Mouse (Mus musculus) neural tube, embryonic 12.5 days (tissue): ENCODE data around the gene Tmem260. TPM values are rescaled to one million over a fixed set of nuclear protein-coding genes. Genes with fewer than 3 reads are reported as not detected.
A peak's percentile ranks its signal among the peaks of the same experiment; 100 is the strongest.

Source experiments
- ATAC-seq: fragments of 200-750 bp; cut with Nextera tagmentation; 2 replicates; pipeline ENCODE4 v1.8.0; 2017; ENCODE audit warnings: low read depth, mild to moderate bottlenecking, moderate TSS enrichment, moderate library complexity; ENCODE audit not compliant: low FRiP score
- H3K27ac ChIP-seq: fragments of 300-500 bp; sonication (generic); 2 replicates; pipeline ENCODE4 v1.5.1; 2016
- H3K27me3 ChIP-seq: fragments of 300-500 bp; sonication (generic); replicated peaks from 2 replicates; pipeline ENCODE4 v1.6.1; 2016; ENCODE audit warnings: mild to moderate bottlenecking
- H3K36me3 ChIP-seq: fragments of 300-500 bp; sonication (generic); 2 replicates; pipeline ENCODE4 v1.6.1; 2016; ENCODE audit warnings: mild to moderate bottlenecking
- H3K4me1 ChIP-seq: fragments of 300-500 bp; sonication (generic); 2 replicates; pipeline ENCODE4 v1.6.1; 2016
- H3K4me2 ChIP-seq: fragments of 300-500 bp; sonication (generic); replicated peaks from 2 replicates; pipeline ENCODE4 v1.6.1; 2016; ENCODE audit warnings: mild to moderate bottlenecking
- H3K4me3 ChIP-seq: fragments of 300-500 bp; sonication (generic); 2 replicates; pipeline ENCODE4 v1.5.1; 2016
- H3K9ac ChIP-seq: fragments of 300-500 bp; sonication (generic); 2 replicates; pipeline ENCODE4 v1.6.1; 2016; ENCODE audit warnings: mild to moderate bottlenecking
- H3K9me3 ChIP-seq: fragments of 300-500 bp; sonication (generic); 2 replicates; pipeline ENCODE4 v1.6.1; 2016; ENCODE audit warnings: mild to moderate bottlenecking
- WGBS: fragments of 180-500 bp; shearing (Covaris S2); methylation state at CpG from one replicate; pipeline ENCODE4 v1.1.7; 2016; 5-methylcytosine and 5-hydroxymethylcytosine counted together
- polyA plus RNA-seq: library from polyadenylated mRNA; unstranded; fragments of >200 nt; fragmentation: Nextera tagmentation; extraction: Ambion mirVana; gene quantifications from 2 replicates; pipeline ENCODE4 v1.2.1, GENCODE M21; 2016

The Tmem260 gene
- polyA plus RNA-seq, 1 experiment from 2014 or later, result 25.5 TPM

DNA sequence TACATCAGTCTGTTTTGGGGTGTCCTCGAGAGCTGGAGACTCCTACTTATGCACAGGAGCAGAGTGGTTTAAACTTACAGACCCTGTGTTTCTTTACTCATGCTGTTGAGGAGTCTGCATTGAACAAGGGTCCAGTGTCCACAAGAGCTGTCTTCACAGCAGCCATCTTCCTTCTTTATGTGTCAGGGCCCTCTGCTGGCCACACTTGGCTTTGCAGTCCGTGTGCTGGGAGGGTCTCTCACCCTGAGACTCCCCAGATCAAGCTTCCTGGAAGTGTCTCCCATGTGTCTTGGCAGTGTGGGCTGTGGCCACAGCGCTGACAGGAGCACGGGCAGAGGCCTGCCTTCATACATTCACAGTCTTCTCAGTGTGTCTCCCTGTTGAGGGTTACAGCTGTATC is 48.0 kb downstream of the Tmem260 start:
- WGBS, result 21% methylated on average over 4 of the region's 4 CpGs
- H3K27me3 ChIP-seq, result no peaks in the 10 kb centered on the region
- no peak overlapping the region for H3K4me2 ChIP-seq
- H3K9me3 ChIP-seq, result no peaks in the 10 kb centered on the region
- ATAC-seq, result peak; percentile 44; the same call in 1 of the 2 replicates
- H3K27ac ChIP-seq, result no peak overlapping the region
- H3K4me1 ChIP-seq, result no peaks in the 10 kb centered on the region
- H3K36me3 ChIP-seq, result peaks cover 12% of the 10 kb centered on the region
- H3K4me3 ChIP-seq, result no peak overlapping the region
- H3K9ac ChIP-seq, result no peak overlapping the region

DNA sequence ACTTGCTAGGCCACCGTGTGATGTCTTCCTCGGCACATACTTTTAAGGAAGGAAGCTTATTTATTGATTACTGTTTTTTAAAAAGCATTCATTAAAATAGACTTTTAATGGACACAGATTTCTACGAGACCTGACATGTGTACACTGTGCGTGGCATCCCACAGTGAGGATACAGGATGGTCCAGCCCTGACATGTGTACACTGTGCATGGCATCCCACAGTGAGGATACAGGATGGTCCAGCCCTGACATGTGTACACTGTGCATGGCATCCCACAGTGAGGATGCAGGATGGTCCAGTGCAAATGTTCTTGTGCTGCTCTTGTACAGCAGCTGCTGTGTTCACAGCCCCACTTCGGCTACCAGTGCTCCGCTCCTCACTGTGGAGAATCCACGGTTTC is 56.6 kb downstream of the Tmem260 start:
- Histone ChIP-seq H3K9me3 (no peaks in the 10 kb centered on the region), H3K27me3 (peaks cover 10% of the 10 kb centered on the region; the same call in 1 of the 2 replicates), H3K36me3 (peaks cover 4% of the 10 kb centered on the region; the same call in 1 of the 2 replicates), H3K4me1 (peaks cover 7% of the 10 kb centered on the region; the same call in 1 of the 2 replicates), H3K4me3 (no peak overlapping the region), H3K27ac (no peak overlapping the region), H3K9ac (no peak overlapping the region), H3K4me2 (no peak overlapping the region)
- WGBS, result 94% methylated on average over 7 of the region's 7 CpGs
- ATAC-seq, result no peak

DNA sequence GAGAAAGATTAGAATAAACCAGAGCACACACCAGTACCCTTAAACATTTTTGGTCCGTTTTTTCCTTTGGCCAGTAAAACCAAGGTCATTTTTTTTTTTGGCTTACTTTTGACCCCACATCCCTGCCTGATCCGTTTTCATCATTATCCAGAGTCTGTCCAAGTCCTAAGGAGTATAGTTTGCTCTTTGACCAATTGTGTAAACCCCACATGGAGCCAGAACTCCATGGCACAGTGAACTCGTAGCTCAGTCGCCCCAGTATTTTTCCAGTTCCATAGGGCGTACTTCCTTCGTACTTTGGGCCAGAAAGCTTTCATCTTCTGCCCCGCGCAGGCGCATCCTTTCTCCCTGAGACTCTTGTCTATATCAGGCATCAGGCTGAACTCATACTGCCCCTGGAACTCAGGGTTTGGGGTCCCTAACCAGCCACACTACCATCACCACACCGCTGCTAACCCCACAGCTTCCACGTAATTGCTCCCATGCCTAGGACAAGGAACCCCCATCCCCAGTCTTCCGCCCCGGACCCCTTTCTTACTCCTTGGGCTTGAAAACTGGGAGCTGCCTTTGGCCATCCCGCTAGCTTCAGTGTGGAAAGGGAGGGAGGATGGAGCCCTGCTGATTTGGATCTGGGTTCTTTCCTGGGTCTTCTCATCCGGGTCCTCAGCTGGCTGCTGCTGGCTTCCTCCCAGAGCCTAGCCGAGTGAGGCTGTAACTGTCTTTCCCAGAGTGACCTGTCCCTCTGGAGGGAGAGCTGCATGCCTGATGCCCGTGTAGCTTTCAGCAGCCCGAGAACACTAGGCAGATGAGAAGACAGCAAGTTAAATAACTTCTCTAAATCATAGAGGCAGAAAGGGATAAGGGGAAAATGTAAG is 58.0 kb downstream of the Tmem260 start:
- H3K9ac ChIP-seq, result no peak overlapping the region
- no peak overlapping the region for H3K4me3 ChIP-seq
- 28% methylated on average over 18 of the region's 18 CpGs for WGBS

DNA sequence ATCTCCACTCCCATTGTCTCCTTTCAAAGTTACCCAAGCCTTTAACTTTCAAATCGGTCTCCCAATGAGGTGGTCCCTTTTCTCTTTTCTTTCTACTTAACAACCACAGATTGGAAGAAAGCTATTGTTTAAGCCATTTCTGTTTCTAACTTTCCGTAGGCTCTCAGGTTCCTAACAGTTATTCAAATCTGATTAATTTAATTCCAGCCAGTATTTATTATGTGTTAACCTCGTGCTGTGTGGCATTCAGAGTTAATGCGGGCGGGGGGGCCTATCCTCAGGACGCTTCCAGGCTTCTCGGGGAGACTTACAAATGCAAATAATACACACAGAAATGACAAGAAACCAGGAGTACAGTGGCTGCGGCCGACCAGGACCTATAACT is 58.6 kb downstream of the Tmem260 start:
- 21% methylated on average over 9 of the region's 9 CpGs for WGBS
- no peak for ATAC-seq
- Histone ChIP-seq H3K27ac (no peak overlapping the region), H3K27me3 (peaks cover 23% of the 10 kb centered on the region), H3K36me3 (peaks cover 7% of the 10 kb centered on the region), H3K9me3 (no peaks in the 10 kb centered on the region), H3K9ac (no peak overlapping the region), H3K4me2 (peak overlapping the region; percentile 5; the same call in 1 of the 2 replicates), H3K4me3 (no peak overlapping the region), H3K4me1 (peaks cover 7% of the 10 kb centered on the region; the same call in 1 of the 2 replicates)

More for the DNA sequence above, 58.0 kb downstream of the Tmem260 start:
- peaks cover 17% of the 10 kb centered on the region for H3K27me3 ChIP-seq
- peaks cover under 1% of the 10 kb centered on the region for H3K36me3 ChIP-seq
- H3K4me1 ChIP-seq, result peaks cover 7% of the 10 kb centered on the region; the same call in 1 of the 2 replicates
- peak overlapping the region; percentile 5; the same call in 1 of the 2 replicates for H3K4me2 ChIP-seq
- H3K9me3 ChIP-seq, result no peaks in the 10 kb centered on the region
- H3K27ac ChIP-seq, result no peak overlapping the region
- ATAC-seq, result 0 out of 2 replicates have a peak, but pooled peaks have one; percentile 65

DNA sequence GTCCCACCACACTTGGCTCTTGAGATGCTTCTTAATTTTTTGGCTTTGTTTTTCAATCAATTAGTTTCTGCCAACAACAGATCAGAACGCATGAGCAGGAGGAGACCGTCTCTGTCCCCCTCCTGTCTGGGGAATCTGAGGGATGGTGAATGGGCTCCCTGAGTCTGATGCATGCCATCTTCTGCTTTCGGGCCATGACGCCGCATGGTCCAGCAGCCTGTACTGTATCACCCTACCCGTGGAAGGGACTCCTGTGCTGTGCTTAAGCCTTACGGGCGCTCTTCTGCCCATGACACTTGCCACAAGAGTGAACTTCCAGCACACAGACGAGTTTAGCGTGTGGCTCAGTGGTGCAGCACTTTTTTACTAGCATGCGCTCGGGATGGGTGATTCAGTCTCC is 59.7 kb downstream of the Tmem260 start:
- H3K9me3 ChIP-seq, result no peaks in the 10 kb centered on the region
- WGBS, result 95% methylated on average over 12 of the region's 12 CpGs
- H3K9ac ChIP-seq, result no peak overlapping the region
- no peak overlapping the region for H3K4me3 ChIP-seq
- peaks cover 7% of the 10 kb centered on the region; the same call in 1 of the 2 replicates for H3K4me1 ChIP-seq
- peaks cover 34% of the 10 kb centered on the region for H3K27me3 ChIP-seq
- ATAC-seq, result no peak
- H3K4me2 ChIP-seq, result no peak overlapping the region
- no peak overlapping the region for H3K27ac ChIP-seq
- peaks cover 12% of the 10 kb centered on the region; the same call in 1 of the 2 replicates for H3K36me3 ChIP-seq

DNA sequence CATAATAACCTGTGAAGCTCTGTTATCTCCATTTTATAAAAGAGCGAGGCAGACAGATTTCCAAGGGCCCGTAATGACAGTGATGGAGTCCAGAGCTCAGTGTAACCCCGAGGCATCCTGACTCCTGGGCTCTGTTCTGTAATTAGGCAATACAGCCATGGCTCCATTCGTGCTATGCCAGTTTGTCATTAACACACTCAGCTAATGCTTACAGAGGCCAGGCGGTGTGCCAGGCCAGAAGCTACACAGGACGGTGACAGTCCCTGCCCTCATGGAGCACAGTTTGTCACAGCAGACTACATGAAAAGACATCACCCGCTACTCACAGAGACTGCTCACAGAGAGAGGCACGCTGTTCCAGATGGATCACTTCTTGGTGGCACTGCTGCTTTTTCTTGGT is 61.5 kb downstream of the Tmem260 start:
- peaks cover 12% of the 10 kb centered on the region; the same call in 1 of the 2 replicates for H3K36me3 ChIP-seq
- no peak overlapping the region for H3K9ac ChIP-seq
- peaks cover 51% of the 10 kb centered on the region for H3K27me3 ChIP-seq
- H3K9me3 ChIP-seq, result no peaks in the 10 kb centered on the region
- H3K4me2 ChIP-seq, result no peak overlapping the region
- H3K27ac ChIP-seq, result no peak overlapping the region
- H3K4me1 ChIP-seq, result peaks cover 7% of the 10 kb centered on the region; the same call in 1 of the 2 replicates
- 79% methylated on average over 8 of the region's 8 CpGs for WGBS
- ATAC-seq, result no peak
- H3K4me3 ChIP-seq, result no peak overlapping the region

DNA sequence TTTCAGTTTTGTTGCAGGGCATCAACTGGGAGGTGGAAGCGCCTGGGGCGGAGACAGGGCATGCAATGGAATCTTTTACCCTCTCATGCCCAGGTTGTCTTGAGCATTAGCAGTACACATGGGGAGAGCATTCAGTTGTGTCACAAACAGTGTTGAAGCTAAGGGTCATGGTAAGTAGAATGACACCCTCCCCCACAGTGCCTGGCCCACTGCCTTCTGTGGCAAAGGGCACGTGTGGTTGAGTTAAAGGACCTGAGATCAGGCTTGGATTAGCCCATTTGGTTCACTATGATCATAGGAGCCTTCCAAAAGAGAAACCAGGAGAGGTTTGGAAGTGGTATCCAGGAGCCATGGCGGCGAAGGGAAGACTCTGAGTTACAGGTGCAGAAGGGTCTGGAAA is 63.2 kb downstream of the Tmem260 start:
- ATAC-seq, result no peak
- H3K4me3 ChIP-seq, result no peak overlapping the region
- H3K9me3 ChIP-seq, result no peaks in the 10 kb centered on the region
- H3K27ac ChIP-seq, result no peak overlapping the region
- H3K27me3 ChIP-seq, result peaks cover 47% of the 10 kb centered on the region
- peaks cover 7% of the 10 kb centered on the region; the same call in 1 of the 2 replicates for H3K4me1 ChIP-seq
- whole genome bisulfite sequencing, result 91% methylated on average over 5 of the region's 5 CpGs
- no peak overlapping the region for H3K9ac ChIP-seq
- H3K36me3 ChIP-seq, result peaks cover 12% of the 10 kb centered on the region; the same call in 1 of the 2 replicates
- H3K4me2 ChIP-seq, result no peak overlapping the region

DNA sequence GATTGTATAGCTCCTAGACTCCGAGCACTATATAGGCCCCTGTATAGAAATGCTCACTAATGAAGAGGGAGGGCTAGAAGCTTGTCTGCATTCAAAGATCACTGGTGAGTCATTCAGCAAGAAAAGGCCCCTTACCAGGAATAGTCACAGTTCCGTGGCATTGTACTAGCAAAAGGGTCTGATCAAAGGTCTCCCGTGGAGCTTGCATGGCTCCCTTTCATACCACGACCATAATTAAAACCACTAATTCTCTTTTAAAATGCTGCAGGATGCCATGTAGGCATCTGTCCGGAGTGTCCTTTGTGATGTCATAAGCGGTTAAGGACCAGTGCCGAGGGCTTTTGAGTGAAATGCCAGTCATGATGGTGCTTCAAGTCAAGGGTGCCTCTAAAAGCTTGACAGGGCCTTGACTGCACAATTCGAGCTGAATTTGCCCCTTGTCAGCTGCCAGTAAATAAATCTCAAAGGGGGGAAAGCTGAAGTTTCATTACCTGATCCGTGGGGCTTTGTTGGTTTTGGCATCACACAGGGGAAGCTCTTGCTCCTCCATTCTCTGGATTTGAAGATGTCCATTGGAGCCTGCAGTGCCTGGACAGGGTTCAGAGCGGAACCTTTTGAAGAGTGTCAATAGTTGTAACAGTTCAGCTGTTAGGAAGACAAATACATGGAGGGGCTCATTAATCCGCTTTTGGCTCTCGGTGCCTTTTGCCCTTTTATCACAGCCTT is 67.3 kb downstream of the Tmem260 start:
- 15% methylated on average over 12 of the region's 12 CpGs for WGBS
- Histone ChIP-seq H3K9ac (no peak overlapping the region), H3K4me1 (peaks cover 5% of the 10 kb centered on the region; the same call in 1 of the 2 replicates), H3K36me3 (peaks cover 12% of the 10 kb centered on the region; the same call in 1 of the 2 replicates), H3K27me3 (peaks cover 56% of the 10 kb centered on the region), H3K27ac (no peak overlapping the region), H3K9me3 (no peaks in the 10 kb centered on the region), H3K4me3 (no peak overlapping the region), H3K4me2 (no peak overlapping the region)
- peak; percentile 85 for ATAC-seq

DNA sequence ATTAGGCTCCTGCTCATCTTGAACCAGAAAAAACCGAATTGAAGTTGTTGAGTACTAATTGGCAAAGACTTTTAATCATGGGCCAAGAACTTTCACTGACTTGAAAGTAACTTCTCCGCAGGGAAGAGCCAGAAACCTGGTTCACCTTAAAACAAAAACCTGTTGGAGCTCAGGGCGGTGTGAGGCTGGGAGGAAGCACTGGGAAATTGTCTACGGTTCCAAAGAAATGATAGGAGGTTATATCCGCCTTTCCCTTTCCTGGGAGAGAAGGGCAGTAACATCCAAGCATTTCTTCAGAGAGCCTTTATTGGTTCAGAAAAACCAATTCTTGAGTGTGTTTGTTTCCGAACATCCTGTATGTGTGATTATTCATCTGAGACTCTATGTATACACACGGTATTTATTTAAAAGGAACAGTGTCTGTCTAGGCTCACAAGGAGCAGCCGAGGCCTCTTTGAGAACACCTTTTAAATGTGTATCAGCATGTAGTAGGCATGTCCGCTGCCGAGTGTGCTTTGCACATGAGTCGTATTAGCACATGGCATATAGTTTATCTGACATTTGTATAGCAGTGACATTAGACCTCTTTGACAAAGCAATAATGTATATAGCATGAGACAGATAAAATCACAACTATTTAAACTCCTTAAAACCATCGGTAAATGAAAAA is 68.0 kb downstream of the Tmem260 start:
- Histone ChIP-seq H3K27me3 (peaks cover 53% of the 10 kb centered on the region), H3K4me1 (peaks cover 5% of the 10 kb centered on the region; the same call in 1 of the 2 replicates), H3K9ac (no peak overlapping the region), H3K9me3 (no peaks in the 10 kb centered on the region), H3K4me2 (no peak overlapping the region), H3K4me3 (no peak overlapping the region), H3K27ac (no peak overlapping the region), H3K36me3 (peaks cover 12% of the 10 kb centered on the region; the same call in 1 of the 2 replicates)
- WGBS, result 71% methylated on average over 12 of the region's 12 CpGs
- no peak for ATAC-seq

DNA sequence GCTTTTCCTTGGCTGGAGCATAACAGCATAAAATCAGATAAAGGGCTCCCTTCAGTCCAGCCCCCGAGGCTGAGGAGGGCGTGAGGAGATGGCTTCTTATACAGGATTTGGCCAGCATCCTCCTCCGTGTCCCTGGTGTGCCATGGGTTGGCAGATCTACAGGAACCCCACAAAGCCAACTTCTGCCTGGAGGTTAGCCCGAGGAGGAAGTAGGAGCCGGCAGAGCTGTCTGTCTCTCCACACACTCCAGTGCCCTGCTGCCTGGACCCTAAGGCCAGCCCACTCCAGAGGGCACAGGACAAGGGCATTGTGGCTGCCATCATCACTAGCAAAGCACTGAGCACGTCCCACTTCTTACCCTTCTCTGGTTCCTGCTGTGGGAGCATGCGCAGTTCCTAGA is 68.7 kb downstream of the Tmem260 start:
- ATAC-seq, result no peak
- peaks cover 5% of the 10 kb centered on the region; the same call in 1 of the 2 replicates for H3K36me3 ChIP-seq
- H3K4me2 ChIP-seq, result no peak overlapping the region
- no peak overlapping the region for H3K4me3 ChIP-seq
- WGBS, result 70% methylated on average over 7 of the region's 7 CpGs
- no peaks in the 10 kb centered on the region for H3K9me3 ChIP-seq
- peaks cover 5% of the 10 kb centered on the region; the same call in 1 of the 2 replicates for H3K4me1 ChIP-seq
- H3K9ac ChIP-seq, result no peak overlapping the region
- H3K27ac ChIP-seq, result no peak overlapping the region
- H3K27me3 ChIP-seq, result peaks cover 47% of the 10 kb centered on the region

DNA sequence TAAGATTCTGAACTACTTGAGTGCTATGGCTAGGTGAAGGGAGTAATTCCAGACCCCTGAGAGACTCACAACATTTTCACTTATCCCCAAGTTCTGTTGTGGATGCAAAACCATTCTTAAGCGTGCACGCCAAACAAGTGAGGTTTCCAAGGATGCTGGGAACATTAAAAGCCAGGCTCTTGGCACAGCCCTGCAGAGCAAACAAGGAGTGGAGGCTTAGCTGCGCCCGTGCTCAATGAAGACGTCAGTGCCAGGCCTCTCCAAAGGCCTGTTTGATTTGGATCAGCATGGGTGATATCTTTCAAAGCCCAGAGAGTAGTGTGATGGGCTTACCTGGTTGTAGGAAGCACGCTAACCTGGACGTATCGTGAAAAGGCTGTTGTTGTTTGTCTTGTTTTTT is 69.6 kb downstream of the Tmem260 start:
- H3K4me1 ChIP-seq, result peaks cover 5% of the 10 kb centered on the region; the same call in 1 of the 2 replicates
- H3K36me3 ChIP-seq, result no peaks in the 10 kb centered on the region
- H3K4me2 ChIP-seq, result no peak overlapping the region
- no peak overlapping the region for H3K9ac ChIP-seq
- H3K27me3 ChIP-seq, result peaks cover 37% of the 10 kb centered on the region
- no peak overlapping the region for H3K4me3 ChIP-seq
- ATAC-seq, result no peak
- no peaks in the 10 kb centered on the region for H3K9me3 ChIP-seq
- H3K27ac ChIP-seq, result no peak overlapping the region
- 85% methylated on average over 8 of the region's 8 CpGs for WGBS
